Mouse (Mus musculus): ENCODE results near the gene Znrd1as.
"Not testable (repeated sequence)": the region's sequence is repeated elsewhere in the genome, so short reads cannot be mapped to it uniquely, and the experiment has no call there.

Znrd1as gene

DNA sequence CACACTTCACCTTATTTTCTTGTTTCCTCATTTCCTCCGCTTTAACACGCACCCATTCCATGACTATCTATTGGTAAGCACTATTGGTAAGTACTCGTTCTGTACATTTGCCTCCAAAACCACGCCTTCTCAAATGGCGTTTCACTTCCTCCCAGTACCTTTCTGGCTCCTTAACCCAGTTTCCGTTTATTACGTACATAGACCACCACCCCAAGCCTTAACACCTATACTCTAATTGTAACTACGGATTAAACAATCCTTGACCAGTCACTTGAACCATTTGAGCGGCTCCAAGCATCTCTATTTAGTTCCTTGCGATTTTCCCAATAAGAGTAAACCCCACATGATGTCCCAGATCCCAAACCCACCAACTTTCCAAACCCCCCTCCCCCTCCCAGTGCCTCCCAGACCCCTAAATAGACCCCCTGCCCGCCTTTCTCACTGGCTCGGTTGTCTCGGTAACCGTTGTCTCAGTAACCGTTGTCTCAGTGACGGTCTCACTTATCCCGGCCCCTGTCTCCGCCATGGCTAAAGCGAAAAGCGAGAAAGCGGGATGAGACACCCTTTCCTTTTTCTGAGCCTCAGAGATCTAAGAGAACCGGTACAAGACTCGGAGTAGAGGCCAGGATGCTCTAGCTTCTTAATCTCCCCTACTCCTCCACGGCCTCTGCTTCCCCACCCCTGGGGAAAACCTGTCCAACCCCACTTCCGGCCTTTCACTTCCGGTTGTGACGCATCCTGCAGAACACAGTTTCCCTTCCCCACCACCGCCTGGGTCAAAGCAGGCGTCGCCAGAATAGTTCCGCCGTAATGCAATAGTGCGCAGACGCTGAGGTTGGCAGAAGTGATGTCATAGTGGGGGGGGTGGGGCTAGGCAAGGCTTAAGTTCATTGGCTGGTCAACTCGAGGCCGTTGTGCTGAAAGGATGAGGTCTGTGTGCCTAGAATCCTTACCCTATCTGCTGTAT is 7.1 kb upstream of the Znrd1as start, which contains the start of gene Ppp1r11:
Ppp1r11 (minus strand) TSS at position 761 of the 967 bp plus-strand sequence.
- peak; percentile 92 to 94 for DNase-seq (ENCODE audit: low spot score in 2 of 2)

DNA sequence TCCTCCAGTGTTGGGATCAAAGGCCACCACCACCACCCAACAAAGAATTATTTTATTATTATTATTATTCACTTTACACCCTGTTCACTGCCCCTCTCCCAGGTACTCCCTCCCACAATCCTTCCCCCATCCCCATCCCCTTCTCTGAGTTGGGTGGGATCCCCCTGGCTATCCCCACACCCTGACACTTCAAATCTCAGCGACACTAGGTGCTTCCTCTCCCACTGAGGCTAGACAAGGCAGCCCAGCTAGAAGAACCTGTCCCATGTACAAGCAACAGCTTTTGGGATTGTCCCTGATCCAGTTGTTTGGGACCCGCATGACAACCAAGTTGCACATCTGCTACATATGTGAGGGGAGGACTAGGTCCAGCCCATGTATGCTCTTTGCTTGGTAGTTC is 5.8 kb upstream of the Znrd1as start:
- no peak for DNase-seq (ENCODE audit: low spot score in 2 of 2)

DNA sequence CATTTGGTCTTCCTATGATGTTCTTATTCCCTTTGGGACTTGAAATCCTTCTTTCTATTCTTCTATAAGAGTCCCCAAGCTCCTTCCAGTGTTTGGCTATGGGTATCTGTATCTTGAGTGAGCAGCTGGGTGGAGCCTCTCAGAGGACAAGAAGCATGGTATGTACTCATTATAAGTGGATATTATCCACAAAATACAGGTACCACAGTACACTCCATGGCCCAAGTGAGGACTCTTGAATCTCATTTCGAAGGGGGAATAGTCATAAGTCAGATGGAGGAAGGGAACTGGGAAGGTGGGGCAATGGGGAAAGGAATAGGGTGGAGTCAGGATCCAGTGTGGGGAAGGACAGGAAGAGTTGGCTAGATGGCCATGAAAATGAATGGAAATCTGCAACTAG is 5.3 kb upstream of the Znrd1as start:
- DNase-seq (ENCODE audit: low spot score in 2 of 2), result no peak

DNA sequence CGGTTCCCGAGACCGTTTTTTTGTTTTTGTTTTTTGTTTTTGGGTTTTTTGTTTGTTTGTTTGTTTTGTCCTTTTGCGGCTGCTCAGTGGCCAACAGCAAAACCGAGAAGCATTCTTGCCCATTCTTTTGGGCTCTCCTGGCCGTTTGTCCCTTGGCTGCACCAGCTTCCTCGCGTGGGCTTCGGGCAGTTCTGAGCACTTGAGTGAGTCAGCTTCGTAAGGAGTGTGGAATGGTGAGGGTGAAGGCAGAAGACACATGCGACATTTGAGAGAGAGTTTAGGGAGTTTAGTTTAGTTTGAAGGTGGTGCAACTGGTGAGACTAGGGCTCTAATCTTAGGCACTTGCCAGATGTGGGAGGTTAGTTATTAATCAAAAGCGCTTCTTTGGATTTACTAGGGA is 492 bp downstream of the Znrd1as start:
- DNase-seq (ENCODE audit: low spot score in 2 of 2), result no peak

DNA sequence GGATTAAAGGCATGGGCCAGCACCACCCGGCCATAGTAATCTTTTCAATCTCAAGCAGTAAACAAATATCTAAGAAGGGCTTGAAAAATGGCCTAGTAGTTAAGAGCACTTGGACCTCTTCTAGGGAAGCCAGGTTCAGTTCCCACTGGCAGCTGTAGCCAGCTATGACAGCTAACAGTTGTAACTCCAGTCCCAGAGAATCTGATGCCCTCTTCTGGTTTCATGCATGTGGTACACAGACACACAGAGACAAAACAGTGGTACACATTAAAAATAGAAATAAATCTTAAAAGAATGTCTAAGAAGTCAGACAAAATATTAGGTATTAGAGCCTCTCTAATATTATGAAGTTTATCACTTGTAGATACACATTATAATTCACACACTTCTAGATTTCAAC is 2.7 kb downstream of the Znrd1as start:
- DNase-seq (ENCODE audit: low spot score in 2 of 2), result no peak

DNA sequence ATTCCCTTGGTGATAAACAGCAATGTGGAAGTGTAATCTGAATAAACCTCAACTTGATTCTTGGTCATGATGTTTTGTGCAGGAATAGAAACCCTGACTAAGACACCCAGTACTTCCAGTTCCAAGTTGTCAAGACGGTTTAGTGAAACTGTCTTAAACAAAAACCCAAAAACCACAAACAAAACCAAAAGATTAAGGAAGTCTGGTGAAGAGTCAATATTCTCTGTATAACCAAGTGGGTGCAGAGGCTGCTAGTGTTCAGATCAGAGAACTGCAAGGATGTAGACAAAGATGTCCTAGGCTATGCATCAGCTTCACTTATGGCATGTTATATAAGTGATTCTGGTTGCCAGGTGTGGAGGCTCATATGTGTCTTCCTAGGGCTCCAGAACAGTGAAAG is 8.5 kb downstream of the Znrd1as start:
- no peak for DNase-seq (ENCODE audit: low spot score in 2 of 2)

DNA sequence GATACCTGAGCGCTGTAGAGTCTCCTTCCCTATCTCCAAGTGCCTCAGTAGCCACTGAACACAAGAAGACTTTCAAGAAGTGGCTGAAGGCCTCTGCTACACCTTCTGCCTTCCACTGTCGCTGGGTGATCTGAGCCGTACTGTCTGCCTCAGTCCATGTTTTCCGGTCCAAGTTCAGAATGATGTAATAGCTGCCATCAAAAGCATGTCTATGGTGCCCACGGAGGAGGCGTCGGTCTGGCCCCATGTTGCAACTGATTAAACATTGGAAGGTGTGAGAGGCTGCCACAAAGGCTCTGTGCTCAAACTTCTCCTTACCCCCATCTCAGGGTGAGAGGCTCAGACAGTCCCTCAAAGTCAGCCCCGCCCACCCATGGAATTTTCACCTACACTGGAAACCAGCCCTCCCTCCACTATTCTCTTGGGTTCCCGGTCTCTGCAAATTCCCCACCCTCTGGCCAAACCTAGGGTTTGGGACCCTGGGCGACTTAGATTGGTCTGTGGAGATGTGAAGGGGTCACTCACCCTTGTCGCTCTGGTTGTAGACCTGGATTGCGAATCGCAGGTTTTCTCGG is 12.0 kb downstream of the Znrd1as start:
- no peak for DNase-seq (ENCODE audit: low spot score in 2 of 2)

DNA sequence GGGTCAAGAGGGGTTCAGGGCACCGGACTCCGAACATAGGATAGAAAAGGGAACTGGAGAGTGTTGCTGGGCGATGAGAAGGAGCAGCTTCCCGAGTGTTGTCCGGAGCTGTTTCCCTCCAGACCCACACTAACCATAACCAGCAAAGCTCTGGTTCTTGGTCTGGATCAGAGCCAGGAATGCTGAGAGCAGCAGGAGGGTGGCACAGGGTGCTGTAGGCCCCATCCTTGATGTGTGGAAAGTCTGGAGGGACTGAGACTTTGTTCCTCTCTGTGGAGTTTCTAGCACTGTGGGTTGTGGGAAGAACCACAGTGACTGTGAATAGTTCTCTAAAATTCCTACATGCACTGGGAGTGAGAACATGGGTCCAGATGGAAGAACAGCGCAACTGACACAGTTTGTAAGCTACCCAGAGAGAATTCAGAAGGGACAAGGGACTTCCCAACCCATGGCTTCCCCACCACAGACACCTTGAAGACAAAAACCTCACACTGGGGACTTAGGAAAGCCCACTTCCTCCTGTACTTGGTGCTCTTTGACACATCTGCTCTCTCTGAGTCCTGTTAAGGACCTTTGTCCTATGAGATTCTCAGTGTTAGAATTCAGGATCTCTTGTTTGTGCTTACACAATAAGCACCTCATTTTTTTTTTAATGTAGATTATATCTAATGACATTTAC is 12.9 kb downstream of the Znrd1as start:
- DNase-seq (ENCODE audit: low spot score in 2 of 2), result no peak

DNA sequence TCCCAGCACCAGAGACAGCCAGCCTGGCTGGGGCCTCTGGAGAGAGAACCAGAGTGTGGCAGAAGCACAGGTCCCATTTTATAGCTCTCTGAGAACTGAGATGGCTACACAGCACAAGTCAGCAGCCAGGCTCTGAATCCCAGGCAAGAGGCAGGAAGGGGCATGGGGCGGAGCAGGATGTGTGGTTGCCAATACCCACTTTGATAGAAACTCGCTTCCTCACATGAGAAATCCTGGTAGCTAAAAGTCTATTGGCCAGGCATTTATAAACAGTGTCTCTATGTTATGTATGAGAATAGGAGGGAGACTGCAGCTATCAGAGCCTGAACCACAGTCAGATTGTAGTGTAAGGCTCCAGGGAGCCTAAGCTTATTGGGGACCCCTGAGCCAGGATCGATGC is 14.4 kb downstream of the Znrd1as start:
- DNase-seq (ENCODE audit: low spot score in 2 of 2), result no peak

DNA sequence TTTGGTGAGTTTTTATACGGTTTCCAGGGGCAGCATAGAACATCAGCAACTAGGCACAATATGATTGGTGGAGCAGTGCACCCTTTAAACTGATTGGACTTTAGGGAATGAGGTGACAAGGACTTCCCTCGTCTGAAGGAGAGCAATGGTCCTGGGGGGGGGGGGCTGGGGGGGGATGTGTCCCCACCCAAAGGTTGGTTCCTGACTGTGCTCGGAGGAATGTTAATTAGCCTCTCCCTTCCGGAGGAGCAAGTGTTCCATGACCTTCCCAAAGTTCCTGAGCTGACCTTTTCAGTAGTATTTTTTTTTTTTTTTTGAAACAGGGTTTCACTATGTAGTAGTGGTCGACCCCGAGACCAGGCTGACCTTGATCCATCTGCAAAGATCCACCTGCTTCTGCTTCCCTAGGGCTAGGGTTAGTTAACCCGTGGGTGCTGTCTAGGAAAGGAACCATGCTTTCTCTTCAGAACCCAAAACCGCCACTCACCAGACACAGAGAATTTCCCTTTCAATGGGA is 14.9 kb downstream of the Znrd1as start:
- no peak for DNase-seq (ENCODE audit: low spot score in 2 of 2)

DNA sequence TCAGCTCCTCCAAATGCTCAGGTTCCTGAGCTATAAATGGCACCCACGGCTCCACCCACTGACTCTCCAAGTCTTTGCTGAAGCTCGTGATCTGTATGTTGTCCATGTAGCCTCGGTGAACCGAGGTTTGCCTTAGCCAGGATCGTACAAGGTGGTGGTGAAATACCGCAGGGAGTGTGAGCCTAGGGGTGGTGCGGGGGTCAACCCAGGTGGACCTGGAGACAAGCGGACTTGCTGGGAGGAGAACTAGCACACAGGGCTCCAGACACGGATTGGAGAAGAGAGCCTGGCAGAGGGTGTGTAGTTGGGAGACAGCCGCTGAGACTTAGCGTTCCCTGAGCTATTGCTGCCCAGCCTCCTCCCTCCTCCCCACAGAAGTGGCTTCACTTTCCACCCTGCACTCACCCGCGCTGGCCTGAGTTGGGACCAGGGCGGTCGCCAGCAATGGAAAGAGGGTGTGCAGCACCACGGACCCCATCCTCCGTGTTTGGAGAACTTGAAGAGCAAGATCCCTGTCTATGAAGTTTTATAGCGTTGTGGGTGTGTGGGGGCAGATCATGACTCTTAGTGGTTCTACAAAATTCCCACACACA is 22.9 kb downstream of the Znrd1as start, which contains the start of gene 2410137M14Rik:
2410137M14Rik (minus strand) TSS at position 17 of the 593 bp plus-strand sequence.
- no peak for DNase-seq (ENCODE audit: low spot score in 2 of 2)

DNA sequence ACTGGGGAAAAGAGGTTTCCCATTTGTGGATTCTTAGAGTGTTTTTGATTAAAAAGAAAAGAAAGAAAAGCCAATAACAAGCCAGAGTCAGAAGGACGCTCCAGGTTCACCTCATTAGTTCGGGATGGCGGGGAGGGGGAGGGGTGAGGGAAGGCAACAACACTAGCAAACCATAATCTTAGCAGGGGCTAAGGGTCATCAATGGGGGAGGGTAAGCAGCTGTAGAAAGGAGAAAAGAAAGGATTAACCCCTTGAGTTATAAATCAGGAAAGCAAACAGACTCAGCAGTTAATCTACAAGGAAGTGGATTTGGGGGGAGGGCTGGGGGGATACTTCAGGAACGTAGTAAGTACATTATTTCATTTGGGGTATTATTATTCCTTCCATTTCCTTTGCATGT is 23.5 kb downstream of the Znrd1as start:
- DNase-seq (ENCODE audit: low spot score in 2 of 2), result no peak

DNA sequence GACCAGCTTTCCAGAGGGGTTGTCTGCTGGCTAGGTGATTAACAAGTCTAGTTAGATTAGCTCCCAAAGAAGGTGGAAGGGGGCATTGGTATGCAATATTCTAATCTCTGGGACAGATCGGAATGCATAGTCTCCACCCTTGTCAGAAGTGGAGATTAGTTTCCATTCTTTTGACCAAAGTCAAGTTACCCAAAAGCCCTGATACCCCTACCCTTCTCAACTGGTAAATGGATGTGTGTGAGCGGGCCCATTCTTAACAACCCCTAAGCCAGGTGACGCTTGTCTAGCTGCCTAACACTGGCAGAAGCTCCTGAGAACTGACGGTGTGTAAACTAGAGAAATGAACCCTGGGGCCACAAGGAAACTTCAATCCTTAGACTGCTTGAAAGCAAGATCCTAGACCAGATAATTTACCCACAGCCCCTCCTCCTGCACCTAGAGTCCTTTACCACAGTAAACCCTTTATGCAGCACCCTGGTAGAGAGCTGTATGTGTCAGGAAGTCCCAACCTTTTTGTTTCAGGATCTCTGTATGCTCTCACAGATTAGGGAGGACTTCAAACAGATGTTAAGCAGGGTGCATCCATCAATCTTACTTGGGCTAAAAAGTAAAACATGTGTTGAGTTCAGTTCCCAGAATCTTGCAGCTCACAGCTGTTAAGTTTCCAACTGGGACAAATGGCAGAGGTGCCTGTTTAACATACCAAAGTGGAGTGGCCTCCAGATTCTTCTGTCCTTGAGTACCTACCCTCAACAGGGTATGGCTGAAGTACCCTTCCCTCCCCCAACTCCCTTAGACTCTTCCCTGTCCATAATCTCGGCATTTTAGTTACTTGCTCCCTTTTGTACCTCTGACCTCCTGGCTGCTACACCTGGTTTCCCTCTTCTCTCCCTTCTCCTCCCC is 24.1 kb downstream of the Znrd1as start:
- no peak for DNase-seq (ENCODE audit: low spot score in 2 of 2)

DNA sequence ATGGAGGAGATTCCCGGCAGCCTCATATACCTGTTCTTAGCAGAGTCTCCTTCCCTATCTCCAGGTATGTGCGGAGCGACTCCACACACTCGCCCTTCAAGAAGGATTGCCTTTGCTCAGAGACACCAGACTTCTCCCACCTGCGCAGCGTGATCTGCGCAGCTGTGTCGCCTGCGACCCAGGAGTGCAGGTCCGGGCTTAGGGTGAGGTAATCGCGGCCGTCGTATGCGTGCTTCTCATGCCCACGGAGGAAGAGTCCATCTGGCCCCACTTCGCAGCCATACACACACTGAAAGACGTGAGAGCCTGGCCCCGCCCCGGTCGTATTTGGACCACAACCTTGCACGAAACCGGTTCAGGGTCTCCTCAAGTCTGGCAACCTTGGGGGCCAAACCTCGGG is 30.1 kb downstream of the Znrd1as start:
- DNase-seq (ENCODE audit: low spot score in 2 of 2), result no peak

DNA sequence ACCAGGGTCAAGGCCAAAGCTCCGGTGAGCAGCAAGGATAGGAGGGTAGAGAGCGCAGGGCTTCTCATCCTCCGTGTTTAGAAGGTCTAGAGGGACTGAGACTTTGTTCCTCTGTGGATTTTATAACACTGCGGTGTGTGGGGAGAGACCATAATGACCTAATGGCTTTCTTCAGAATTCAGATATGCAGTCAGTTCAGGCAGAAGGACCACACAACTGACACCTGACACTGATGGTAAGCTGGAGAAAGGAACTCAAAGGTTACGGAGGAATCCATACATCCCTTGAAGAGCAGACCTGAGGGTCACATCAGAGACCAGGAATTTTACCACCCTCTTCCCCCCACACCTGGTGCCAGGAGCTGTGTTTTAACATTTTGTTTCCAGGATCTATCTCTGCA is 31.0 kb downstream of the Znrd1as start, which contains the start of gene H2-M5:
H2-M5 (minus strand) TSS at position 101 of the 400 bp plus-strand sequence.
- DNase-seq (ENCODE audit: low spot score in 2 of 2), result no peak

DNA sequence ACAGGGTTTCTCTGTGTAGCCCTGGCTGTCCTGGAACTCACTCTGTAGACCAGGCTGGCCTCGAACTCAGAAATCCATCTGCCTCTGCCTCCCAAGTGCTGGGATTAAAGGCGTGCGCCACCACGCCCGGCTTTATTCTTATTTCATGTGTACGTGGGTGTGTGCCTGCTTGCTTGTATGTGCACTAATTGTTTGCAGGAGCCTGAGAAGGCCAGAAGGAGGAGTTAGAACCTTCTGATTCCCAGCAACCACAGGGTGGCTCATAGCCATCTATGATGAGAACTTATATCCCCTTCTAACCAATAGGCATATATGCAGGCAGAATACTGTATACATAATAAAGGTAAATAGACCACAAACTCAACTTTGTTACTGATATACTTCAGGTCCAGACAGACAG is 32.2 kb downstream of the Znrd1as start:
- not testable (repeated sequence) for DNase-seq (ENCODE audit: low spot score in 2 of 2)

DNA sequence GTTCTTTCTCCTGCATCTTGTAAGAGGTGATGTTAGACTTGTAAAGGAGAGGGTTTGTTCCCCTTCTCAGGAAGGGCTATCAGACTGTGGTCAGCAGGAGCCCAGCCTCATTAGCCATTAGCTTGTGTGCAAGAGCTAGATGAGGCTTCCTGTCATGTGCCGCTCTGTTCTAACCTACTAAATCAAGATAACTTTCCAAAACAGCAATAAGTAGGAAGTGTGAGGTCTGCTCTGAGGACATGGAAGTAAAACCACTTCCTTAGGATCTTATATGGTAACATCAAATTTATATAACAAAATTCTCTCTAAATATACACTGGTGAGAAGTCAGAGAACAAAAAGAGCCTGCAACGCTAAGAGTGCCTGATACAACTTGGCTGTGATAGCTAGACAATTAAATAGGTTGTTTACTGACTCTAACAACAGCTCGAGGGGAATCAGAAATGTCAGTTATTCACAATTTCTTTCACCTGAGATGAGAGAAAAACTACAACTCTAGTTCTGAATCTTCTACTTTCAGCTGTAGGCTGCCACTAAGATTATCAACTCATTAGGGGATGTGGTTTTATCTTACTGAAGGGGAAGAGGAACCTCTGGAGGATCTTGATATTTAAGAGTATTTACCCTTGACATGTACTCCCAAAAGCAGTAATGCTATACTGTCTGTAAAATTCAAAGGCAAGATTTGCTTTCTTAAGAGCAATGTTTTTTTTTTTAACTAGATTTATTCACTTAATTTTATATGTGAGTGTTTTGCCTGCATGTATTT is 34.1 kb downstream of the Znrd1as start:
- no peak for DNase-seq (ENCODE audit: low spot score in 2 of 2)

DNA sequence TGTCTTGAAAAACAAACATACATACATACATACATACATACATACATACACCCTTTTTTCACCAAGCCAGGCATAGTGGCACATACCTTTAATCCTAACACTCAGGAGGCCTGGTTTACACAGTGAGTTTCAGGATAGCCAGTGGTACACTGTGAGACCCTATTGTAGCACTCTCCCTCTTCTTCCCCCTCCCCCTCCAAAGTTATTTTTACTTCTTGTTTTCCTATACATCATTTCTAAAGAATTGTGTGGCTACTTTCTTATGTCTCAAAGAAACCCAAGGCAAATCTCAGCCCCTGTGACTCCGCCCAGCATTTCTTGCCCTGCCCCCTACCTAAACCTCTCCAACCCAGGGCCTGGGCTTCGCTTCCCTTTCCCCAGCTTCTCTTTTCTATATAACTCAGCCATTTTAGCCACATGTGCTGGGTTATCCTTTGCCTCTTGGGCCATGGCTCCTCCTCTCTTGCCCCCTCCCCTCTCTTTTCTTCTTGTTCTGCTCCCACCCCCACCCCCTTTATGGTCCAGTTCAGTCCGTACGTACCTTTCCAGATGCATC is 35.5 kb downstream of the Znrd1as start:
- DNase-seq (ENCODE audit: low spot score in 2 of 2), result no peak

DNA sequence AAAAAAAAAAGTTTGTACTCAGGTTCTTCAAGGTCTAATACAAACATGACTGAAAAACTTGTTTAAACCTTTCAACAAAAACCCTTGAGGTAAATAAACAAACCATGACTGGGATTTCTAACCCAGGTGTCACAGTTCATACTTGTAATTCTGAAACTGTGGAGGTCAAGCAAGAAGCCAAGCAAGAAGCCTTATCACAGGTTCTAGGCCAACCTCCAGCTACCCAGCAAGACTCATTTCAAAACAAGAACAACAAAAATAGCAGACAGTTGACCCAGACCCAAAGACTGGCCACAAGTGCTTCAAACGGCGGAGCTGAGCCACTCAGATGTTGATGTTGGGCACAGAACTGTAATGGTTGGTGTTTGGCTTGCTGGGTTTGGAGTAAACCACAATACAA is 36.1 kb downstream of the Znrd1as start:
- no peak for DNase-seq (ENCODE audit: low spot score in 2 of 2)

DNA sequence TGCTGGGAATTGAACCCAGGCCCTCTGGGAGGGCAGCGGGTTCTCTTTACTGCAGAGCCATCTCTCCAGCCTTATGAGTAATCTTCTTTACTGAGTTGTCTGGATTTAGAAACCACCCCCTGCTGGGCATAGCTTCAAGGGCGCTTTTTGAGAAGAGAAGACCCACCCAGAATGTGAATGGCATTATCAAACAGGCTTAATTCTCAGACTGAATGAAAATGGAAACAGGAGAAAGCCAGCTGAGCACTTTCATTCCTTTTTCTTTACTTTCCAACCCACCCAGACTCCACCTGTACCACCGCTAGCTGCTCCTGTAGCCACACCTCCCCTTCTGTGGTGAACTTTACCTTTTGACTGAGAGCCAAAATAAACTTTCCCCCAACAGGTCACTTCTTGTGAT is 37.1 kb downstream of the Znrd1as start:
- DNase-seq (ENCODE audit: low spot score in 2 of 2), result no peak

Measured in urinary bladder, postnatal 4 days (tissue).